Mouse (Mus musculus) lung, adult 2 months (tissue): ENCODE results near the gene Scgb3a1. TPM values are rescaled to one million over a fixed set of nuclear protein-coding genes. Genes with fewer than 3 reads are reported as not detected.
A peak's percentile ranks its signal among the peaks of the same experiment; 100 is the strongest.

Experiments used
- DNase-seq: peaks from one replicate; pipeline ENCODE4 v3.0.0; 2022
- H3K4me1 ChIP-seq: fragments of 200-500 bp; 2 replicates; pipeline ENCODE4 v1.6.1; 2011; ENCODE audit warnings: low read length; ENCODE audit not compliant: control insufficient read depth, insufficient read depth
- H3K4me3 ChIP-seq: fragments of 200-500 bp; replicated peaks from 2 replicates; pipeline ENCODE3; 2011; ENCODE audit warnings: low read depth, mild to moderate bottlenecking, control low read depth, low read length; ENCODE audit errors: extremely low read depth
- CTCF ChIP-seq: fragments of 200-500 bp; IDR thresholded peaks from 2 replicates; pipeline ENCODE4 v1.5.1; 2011; ENCODE audit warnings: mild to moderate bottlenecking, low read length, control low read depth; ENCODE audit not compliant: insufficient read depth
- POLR2A ChIP-seq: fragments of 200-500 bp; IDR thresholded peaks from 2 replicates; pipeline ENCODE4 v1.6.1; 2011; ENCODE audit warnings: low read depth, mild to moderate bottlenecking, control low read depth, low read length, borderline replicate concordance; ENCODE audit errors: extremely low read depth
- WGBS: fragments of 180-500 bp; shearing (Covaris S2); methylation state at CpG from one replicate; pipeline ENCODE4 v1.1.7; 2018; 5-methylcytosine and 5-hydroxymethylcytosine counted together
- polyA plus RNA-seq: library from polyadenylated mRNA; depleted of rRNA; stranded (reverse); fragments of >200 nt; gene quantifications from 2 replicates; pipeline ENCODE4 v1.2.3, GENCODE M21; 2012

Gene Scgb3a1
- polyA plus RNA-seq, 1 experiment: 2,792 TPM

DNA sequence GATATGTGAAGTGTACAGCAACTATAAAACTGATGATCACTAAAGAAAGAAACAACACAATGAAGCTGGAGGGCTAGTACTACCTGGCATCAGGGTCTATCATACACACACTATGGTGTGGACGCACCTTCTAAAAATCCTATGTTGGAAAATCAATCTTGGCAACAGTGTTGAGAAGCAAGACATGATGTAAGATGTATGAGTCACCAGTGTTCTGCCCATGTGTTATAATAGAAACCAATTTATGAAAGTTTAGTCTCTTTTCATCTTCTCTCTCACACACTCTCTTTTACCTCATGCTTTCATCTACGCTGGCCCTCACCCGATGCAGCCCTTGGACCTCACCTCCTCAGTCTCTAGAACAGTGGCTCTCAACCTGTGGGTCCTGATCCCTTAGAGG, 31.6 kb downstream of the Scgb3a1 start:
- no peak overlapping the region for H3K4me3 ChIP-seq
- WGBS: 80% methylated on average over 3 of the region's 3 CpGs
- TF ChIP-seq CTCF (no peak), POLR2A (no peak)
- no peak for DNase-seq
- H3K4me1 ChIP-seq: peaks cover 10% of the 10 kb centered on the region

DNA sequence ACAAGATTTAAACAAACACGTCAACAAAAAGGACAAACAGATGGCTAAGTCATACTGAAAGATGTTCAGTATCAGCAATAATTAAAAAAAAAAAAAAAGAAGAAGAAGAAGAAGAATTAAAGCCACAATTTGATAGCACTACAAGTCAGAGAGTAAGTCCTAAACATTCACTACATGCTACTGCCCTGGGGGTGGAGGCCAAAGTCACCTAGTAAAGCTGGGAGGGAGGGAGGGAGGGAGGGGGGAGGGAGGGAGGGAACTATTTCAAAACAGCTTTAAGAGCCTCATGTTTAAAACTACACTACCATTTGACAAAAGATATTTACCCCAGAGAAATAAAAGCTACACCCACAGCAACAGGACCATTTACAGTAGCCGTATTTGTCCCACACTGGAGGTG, 32.3 kb downstream of the Scgb3a1 start:
- TF ChIP-seq POLR2A (no peak), CTCF (no peak)
- peaks cover 10% of the 10 kb centered on the region for H3K4me1 ChIP-seq
- 59% methylated on average over 2 of the region's 2 CpGs for WGBS
- no peak for DNase-seq
- no peak overlapping the region for H3K4me3 ChIP-seq

DNA sequence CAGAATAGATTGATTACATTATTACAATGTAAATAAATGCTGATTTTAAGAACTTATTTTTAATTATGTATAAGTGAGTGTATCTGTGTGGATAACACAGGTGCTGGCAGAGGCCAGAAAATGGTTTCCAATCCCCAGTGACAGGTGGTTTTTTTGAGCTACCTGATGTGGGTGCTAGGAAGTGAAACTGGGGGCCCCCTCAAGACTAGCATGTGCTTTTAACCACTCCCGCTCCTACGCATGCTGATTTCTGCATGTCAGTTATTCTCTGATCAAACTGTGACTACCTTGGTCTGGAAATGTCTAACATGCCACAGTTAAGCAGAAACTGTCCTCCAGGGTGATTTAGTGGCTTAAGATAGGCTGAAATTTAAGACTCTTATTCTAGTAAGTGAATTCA, 33.1 kb downstream of the Scgb3a1 start:
- WGBS: 74% methylated on average over 2 of the region's 2 CpGs
- no peak for DNase-seq
- no peak for TF ChIP-seq CTCF
- no peak for TF ChIP-seq POLR2A
- Histone ChIP-seq H3K4me3 (no peak overlapping the region), H3K4me1 (peaks cover 8% of the 10 kb centered on the region)

DNA sequence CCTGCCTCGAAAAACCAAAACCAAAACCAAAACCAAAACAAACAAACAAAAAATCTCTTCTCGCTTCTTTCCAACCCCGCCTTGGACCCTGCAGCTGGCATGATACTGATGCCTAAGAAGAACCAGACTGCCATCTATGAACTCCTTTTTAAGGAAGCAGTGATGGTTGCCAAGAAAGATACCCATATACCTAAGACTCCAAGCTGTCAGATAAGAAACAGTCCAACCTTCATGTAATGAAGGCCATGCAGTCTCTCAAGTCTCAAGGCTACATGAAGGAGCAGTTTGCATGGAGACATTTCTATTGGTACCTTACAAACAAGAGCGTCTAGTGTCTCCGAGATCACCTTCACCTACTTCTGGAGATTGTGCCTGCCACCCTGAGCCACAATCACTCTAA, 34.4 kb downstream of the Scgb3a1 start:
- 70% methylated on average over 5 of the region's 5 CpGs for WGBS
- H3K4me3 ChIP-seq: no peak overlapping the region
- TF ChIP-seq CTCF: no peak
- TF ChIP-seq POLR2A: no peak
- DNase-seq: no peak
- peaks cover 8% of the 10 kb centered on the region for H3K4me1 ChIP-seq

DNA sequence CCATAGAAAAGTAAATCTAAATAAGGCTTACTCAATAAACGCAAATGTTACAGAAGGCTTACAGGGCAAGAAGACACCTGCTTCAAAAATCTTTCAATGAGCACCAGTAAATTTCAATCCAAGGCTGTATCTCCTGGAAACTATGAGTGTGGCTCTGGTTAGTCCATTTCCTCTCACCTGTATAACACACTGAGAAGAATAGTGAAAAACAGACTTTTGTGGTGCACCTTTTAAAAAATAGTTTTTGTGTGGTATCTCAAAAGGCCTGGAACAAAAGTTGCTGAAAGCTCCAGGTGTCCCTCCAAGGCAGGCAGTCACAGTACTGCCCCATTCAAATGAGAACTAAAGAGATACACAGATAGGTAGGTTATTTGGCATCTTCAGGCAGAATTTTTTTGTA, 35.7 kb downstream of the Scgb3a1 start:
- DNase-seq: no peak
- Histone ChIP-seq H3K4me3 (no peak overlapping the region), H3K4me1 (peaks cover 8% of the 10 kb centered on the region)
- TF ChIP-seq POLR2A: no peak
- TF ChIP-seq CTCF: no peak
- WGBS: 89% methylated on average over 1 of the region's 1 CpGs

DNA sequence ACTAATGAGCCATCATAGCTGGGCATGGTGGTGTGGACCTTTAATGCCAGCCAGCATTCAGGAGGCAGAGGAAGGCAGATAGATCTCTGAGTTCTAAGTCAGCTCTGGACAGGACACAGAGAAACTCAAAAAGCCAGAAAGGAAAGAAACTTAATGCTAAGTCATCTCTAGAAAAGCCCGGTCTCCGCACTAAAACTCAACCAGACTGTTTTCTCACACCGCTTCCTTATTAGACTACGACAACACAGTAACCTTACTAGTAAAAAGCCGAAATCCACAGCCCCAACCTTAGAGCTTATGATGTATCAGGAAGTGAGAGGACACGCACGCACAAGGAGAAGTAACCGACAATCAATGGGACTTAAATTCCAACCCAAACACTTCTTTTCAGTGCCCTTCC, 38.6 kb downstream of the Scgb3a1 start:
- Histone ChIP-seq H3K4me3 (no peak overlapping the region), H3K4me1 (peaks cover 3% of the 10 kb centered on the region)
- 94% methylated on average over 8 of the region's 8 CpGs for WGBS
- no peak for TF ChIP-seq POLR2A
- no peak for TF ChIP-seq CTCF
- no peak for DNase-seq

DNA sequence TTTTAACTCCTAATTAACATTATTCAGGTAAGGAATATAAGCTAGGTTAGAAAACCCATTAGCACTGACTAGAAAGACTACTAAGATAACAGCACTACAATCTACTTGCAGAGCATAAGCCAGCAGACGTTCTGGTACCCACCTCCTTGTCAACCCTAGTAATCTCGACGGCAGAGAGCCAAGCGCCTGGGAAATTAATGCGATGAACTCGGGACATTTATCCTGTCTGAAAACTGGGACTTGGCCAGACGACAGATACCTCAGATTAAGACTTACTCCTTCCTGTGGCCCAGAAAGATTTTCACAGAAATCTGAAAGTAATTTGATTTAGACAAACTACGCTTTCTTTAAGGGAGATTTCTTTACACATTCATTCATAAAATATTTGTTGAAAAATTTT, 41.4 kb downstream of the Scgb3a1 start:
- TF ChIP-seq POLR2A (no peak), CTCF (no peak)
- Histone ChIP-seq H3K4me1 (peaks cover 8% of the 10 kb centered on the region), H3K4me3 (no peak overlapping the region)
- 59% methylated on average over 8 of the region's 8 CpGs for WGBS
- DNase-seq: no peak

DNA sequence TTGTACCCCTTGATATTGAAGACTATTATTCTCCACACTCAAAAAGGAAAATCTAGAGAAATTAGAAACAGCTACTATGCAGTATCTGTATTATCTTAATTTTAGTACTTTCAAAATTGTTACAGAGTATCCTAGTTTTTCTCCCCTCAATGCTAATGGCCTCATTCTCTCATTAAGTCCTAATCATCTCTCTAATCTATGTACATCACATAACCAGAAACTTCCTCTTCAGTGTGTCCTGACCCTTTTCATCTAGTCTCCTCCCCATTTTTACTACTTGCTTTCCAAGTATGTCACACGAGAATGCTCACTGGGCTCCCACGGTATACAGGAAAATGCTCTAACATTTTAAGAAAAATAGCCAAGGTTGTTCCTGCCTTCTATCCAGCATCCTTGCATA, 44.4 kb downstream of the Scgb3a1 start:
- DNase-seq: no peak
- Histone ChIP-seq H3K4me1 (peaks cover 8% of the 10 kb centered on the region), H3K4me3 (no peak overlapping the region)
- WGBS: 32% methylated on average over 2 of the region's 2 CpGs
- TF ChIP-seq CTCF: no peak
- TF ChIP-seq POLR2A: no peak

DNA sequence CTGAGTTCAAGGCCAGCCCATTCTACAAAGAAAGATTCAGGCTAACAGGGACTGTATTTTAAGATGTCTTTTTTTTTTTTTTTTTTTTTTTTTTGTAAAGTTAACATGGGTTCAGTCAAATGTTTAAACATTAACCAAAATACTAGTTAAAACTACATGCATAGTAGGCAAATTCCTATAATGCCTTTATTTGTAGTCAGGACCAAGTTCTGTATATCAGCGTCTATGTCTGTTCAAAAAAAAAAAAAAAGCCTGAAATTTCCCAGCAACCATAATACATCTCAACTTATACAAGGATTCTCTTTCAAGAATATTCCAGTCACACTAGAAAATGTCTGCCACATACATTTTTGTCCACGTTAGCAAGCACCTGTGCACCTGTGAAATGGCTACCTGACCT, 47.3 kb downstream of the Scgb3a1 start:
- DNase-seq: no peak
- Histone ChIP-seq H3K4me1 (peaks cover 12% of the 10 kb centered on the region), H3K4me3 (no peak overlapping the region)
- WGBS: 49% methylated on average over 2 of the region's 2 CpGs
- no peak for TF ChIP-seq POLR2A
- no peak for TF ChIP-seq CTCF

DNA sequence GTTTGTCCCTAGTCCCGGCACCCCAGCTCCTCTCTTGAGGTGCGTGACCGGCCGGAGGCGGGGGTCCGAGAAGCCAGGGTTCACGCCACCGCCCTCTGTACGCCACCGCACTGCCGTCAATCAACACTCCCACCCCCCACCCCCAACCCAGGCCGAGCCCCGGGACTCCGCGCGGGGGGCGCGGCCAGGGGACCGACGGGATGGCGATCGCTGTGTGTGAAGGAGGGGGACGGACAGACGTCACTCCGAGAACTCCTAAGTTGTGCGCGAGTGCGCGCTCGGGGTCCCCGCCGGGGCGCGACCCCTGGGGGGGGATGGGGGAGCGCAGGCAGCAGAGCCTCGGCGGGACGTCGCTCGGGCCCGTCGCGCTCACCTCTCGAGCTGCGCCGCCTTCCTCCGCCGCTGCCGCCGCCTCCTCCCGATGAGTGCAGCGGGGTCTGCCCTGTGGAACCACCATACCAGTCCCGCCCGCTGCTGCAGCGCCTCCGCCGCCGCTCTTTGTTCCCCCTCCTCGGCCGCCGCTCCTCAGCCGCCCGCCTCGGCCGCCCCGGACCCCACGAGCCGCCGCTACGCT, 48.7 kb downstream of the Scgb3a1 start:
- peaks cover 12% of the 10 kb centered on the region for H3K4me1 ChIP-seq
- 2% methylated on average over 64 of the region's 70 CpGs for WGBS
- TF ChIP-seq POLR2A (no peak), CTCF (no peak)
- H3K4me3 ChIP-seq: peak overlapping the region; percentile 65
- DNase-seq: peak; percentile 45
